Mouse (Mus musculus) spleen, adult 2 months (tissue): ENCODE data around the gene Ankrd23.

ENCODE experiments used
- CTCF ChIP-seq: fragments of 200-500 bp; IDR thresholded peaks from 2 replicates; pipeline ENCODE4 v1.5.1; 2011; ENCODE audit warnings: mild to moderate bottlenecking, inconsistent platforms; ENCODE audit not compliant: insufficient read depth, insufficient read length, insufficient replicate concordance; ENCODE audit errors: extremely low read depth
- POLR2A ChIP-seq: fragments of 200-500 bp; IDR thresholded peaks from 2 replicates; pipeline ENCODE4 v1.6.1; 2011; ENCODE audit warnings: low read depth, low read length, inconsistent platforms

DNA sequence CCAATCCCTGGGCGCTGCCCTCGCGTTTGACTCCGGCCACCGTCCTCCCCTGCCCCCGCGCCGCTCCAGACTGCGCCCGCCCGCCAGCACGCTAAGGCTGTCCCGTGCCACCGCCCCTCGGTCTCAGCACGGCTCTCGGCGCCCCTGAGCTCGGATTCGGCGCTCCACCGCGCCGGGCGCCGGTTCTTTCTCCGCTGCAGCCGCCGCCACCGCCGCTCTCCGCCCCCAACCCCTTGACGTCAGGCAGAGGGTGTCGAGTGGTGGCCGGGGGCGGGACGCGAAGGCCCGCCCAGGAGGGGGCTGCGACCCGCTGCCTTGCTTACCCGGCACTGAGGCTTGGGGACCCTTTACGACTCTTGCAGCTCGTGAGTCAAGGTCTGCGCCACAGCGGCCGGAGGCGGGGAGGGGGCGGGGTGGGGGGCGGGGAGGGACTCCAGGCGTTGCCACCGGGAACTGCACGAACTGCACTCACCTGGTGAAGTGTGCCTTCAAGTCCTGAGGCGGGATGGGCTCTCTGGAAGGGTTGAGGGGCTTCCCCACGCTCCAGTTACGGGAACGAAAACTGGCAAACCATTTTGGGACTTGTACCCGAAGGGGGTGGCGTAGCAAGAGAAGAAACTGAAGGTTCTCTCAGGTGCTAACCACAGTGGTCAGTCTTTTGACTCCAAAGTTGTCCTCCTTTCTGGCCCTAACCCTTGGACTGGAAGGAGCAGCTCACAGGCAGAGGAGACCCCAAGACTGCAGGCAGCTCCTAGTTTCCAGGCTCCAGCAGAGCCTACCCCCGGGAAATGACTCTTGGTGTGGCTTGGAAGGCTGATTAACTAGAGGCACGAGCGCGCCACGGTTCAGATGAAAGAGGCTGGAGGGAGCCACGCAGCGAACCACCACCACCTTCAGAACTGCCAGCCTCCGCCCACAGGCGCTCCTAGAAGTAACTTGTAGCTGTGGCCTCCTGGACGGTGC is 21.6 kb upstream of the Ankrd23 start, which contains the start of gene Sema4c:
- TF ChIP-seq POLR2A (no peak), CTCF (no peak)
